Mouse (Mus musculus) E14TG2a.4 (cell line): Measurements from ENCODE around the gene Trim15.

Experiments
- CTCF ChIP-seq: conservative IDR thresholded peaks from 2 replicates; pipeline ENCODE4 v1.5.1; 2014; ENCODE audit warnings: low read length
- POU5F1 ChIP-seq: IDR thresholded peaks from 2 replicates; pipeline ENCODE4 v1.6.1; 2014; ENCODE audit warnings: low read length, borderline replicate concordance

DNA sequence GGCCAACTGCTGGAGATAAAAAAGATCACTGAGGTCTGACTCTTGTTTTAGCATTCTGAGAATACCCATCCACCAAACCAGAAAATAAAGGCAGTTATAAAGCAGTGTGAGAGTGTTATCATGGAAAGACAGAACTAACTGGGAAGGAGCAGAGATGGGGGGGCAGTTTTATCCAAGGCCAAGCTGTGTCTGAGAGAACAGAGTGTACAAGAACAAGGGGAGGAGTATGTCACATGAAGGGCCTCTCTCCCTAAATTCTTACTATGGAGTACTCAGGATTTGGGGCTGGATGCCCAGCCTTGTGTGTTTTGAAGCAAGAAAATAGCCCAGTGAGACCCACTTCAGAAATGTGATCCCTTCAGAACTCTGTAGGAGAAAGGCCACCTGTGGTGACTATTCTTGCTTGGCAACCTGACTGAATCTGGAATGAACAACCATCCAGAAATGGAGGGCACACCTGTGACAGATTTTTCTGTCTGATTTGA is 26.0 kb downstream of the Trim15 start:
- TF ChIP-seq CTCF, result no peak
- no peak for TF ChIP-seq POU5F1
